Mouse (Mus musculus) kidney, embryonic 14.5 days (tissue): ENCODE measurements around the gene Gm26602. TPM values are rescaled to one million over a fixed set of nuclear protein-coding genes. Genes with fewer than 3 reads are reported as not detected.

Experiments
- ATAC-seq: fragments of 200-750 bp; cut with Nextera tagmentation; 2 replicates; pipeline ENCODE4 v1.8.0; 2017; ENCODE audit warnings: moderate number of reproducible peaks, mild to moderate bottlenecking, moderate TSS enrichment, moderate library complexity; ENCODE audit not compliant: low FRiP score, low TSS enrichment
- H3K27ac ChIP-seq: fragments of 300-500 bp; sonication (generic); 2 replicates; pipeline ENCODE4 v1.5.1; 2014; ENCODE audit warnings: low read depth, mild to moderate bottlenecking, low read length, moderate library complexity, mixed read lengths
- H3K27me3 ChIP-seq: fragments of 300-500 bp; sonication (generic); 2 replicates; pipeline ENCODE4 v1.6.1; 2014; ENCODE audit warnings: mild to moderate bottlenecking, low read length; ENCODE audit not compliant: control insufficient read depth, insufficient read depth
- H3K36me3 ChIP-seq: fragments of 300-500 bp; sonication (generic); 2 replicates; pipeline ENCODE4 v1.6.1; 2014; ENCODE audit warnings: low read length, mixed read lengths; ENCODE audit not compliant: control insufficient read depth, insufficient read depth
- H3K4me1 ChIP-seq: fragments of 300-500 bp; sonication (generic); 2 replicates; pipeline ENCODE4 v1.6.1; 2014; ENCODE audit warnings: low read length, mixed read lengths; ENCODE audit not compliant: control insufficient read depth, insufficient read depth
- H3K4me2 ChIP-seq: fragments of 300-500 bp; sonication (generic); replicated peaks from 2 replicates; pipeline ENCODE4 v1.6.1; 2014; ENCODE audit warnings: low read depth, mild to moderate bottlenecking, low read length
- H3K4me3 ChIP-seq: fragments of 300-500 bp; sonication (generic); 2 replicates; pipeline ENCODE4 v1.5.1; 2014; ENCODE audit warnings: mild to moderate bottlenecking, low read length
- H3K9ac ChIP-seq: fragments of 300-500 bp; sonication (generic); 2 replicates; pipeline ENCODE4 v1.6.1; 2014; ENCODE audit warnings: low read depth, mild to moderate bottlenecking, low read length, moderate library complexity
- H3K9me3 ChIP-seq: fragments of 300-500 bp; sonication (generic); 2 replicates; pipeline ENCODE4 v1.6.1; 2016; ENCODE audit warnings: low read length; ENCODE audit not compliant: control insufficient read depth
- WGBS: fragments of 180-500 bp; shearing (Covaris S2); extraction: QIAGEN DNeasy Blood & Tissue Kit; methylation state at CpG from one replicate; pipeline ENCODE4 v1.1.7; 2014; 5-methylcytosine and 5-hydroxymethylcytosine counted together
- polyA plus RNA-seq: library from polyadenylated mRNA; unstranded; fragments of >200 nt; fragmentation: Nextera tagmentation; extraction: Ambion mirVana; gene quantifications from 2 replicates; pipeline ENCODE4 v1.2.1, GENCODE M21; 2014

Gm26602 gene
- 4.6 and 10.8 TPM in 2 replicates for polyA plus RNA-seq

DNA sequence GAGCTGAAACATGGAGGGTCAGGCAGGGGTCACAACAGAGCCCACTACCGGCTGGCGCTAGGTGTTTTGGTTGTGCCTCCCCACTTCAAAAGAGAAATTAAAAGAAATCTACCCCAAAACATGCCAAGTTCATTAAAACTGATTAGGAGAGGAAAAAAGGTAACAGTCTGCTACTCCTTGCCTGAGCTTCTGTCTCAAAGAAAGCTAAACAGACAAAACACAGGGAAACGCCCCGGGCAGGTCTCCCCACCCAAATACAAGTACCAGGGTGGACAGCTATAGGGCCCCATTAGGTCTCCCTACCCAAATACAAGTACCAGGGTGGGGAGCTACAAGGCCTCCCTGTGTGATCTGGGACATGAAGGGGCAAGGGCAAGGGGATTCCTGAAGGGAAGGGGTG, at the start of gene Gm26602:
Gene Gm26602, plus strand, starts transcription at position 301 of the 400 bp plus-strand sequence.
- 92% methylated on average over 4 of the region's 4 CpGs for WGBS
- H3K27ac ChIP-seq = peak within 1 kb of the TSS; percentile 6; the same call in 1 of the 2 replicates
- no peak within 1 kb of the TSS for H3K4me2 ChIP-seq

DNA sequence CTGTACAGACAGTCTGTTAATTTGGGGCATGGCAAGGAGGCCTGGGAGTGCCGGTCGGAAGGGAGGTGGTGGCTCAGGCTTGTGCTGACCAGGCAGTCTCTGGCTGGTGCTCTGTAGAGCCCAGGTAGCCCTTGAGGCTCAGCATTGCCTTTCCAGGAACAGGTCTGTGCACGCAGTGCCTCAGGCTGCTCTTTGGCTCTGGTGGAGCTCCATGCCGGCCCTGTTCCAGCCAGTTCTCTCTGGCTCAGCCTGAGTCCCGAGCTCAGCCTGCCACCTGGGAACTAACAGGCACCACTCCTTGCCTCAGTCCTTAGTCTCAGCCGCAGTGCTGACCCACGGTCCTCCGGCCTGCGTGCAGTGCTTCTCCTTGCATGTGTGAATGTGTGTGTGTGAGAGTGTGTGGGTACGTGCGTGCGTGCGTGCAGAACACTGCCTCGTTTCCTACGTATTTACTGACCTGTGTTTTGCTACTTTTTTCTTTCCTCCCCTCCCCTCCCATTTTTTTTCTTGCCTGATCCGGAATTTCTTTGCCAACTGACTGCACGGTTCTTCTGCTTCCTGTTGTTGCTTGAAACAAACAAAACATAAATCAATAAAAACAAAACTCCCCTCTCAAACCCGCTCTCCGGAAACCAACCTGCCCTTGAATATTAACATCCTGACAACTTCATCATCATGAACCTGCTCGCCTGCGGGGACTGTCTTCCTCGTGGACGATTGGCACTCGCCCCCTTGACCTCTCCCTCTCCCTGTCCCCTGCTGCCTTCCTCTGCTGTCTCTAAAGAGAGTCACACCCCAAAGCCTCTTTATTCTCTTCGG, 49.2 kb upstream of the Gm26602 start:
- WGBS = 66% methylated on average over 25 of the region's 25 CpGs
- peaks cover 38% of the 10 kb centered on the region for H3K4me1 ChIP-seq
- no peak overlapping the region for H3K9ac ChIP-seq
- H3K4me3 ChIP-seq = no peak overlapping the region
- H3K27me3 ChIP-seq = no peaks in the 10 kb centered on the region
- H3K4me2 ChIP-seq = no peak overlapping the region
- no peaks in the 10 kb centered on the region for H3K9me3 ChIP-seq
- no peak for ATAC-seq
- H3K36me3 ChIP-seq = peaks cover 93% of the 10 kb centered on the region
- H3K27ac ChIP-seq = peak overlapping the region; percentile 24; the same call in 1 of the 2 replicates

More for the DNA sequence above, at the start of gene Gm26602:
- Histone ChIP-seq H3K4me3 (no peak within 1 kb of the TSS), H3K27me3 (no peaks in the 10 kb centered on the region), H3K9ac (no peak within 1 kb of the TSS), H3K36me3 (peaks cover 36% of the 10 kb centered on the region), H3K4me1 (0 out of 2 replicates have a peak, but pooled peaks cover 5% of the 10 kb centered on the region), H3K9me3 (no peaks in the 10 kb centered on the region)
- ATAC-seq = no peak

DNA sequence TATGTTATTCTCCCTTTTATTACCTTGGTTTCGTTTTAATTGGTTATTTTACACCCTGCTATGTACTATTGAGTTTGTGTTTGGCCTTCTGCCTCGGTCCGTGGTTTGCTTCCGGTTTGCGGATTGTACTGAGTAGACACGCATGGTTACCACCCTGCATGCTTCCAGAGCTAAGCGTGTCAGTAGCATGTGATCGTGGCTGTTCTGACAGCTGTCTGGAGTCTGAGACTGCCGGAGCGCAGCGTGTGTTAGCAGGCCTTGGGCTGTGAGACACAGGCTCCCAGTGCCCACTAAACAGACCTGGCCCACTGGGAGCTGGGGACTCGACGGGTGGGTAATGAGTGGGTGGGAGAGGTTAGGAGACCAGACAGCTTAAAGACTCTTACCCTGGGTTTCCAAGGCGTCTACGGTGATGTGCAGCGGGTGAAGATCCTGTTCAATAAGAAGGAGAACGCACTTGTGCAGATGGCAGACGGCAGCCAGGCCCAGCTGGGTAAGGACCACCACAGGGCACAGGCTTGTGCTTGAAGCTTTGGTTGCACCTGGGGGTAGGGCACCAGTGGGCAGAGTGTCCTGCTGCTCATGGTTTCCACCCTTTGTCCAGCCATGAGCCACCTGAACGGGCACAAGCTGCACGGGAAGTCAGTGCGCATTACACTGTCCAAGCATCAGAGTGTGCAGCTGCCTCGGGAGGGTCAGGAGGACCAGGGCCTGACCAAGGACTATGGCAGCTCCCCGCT, 48.4 kb upstream of the Gm26602 start:
- Histone ChIP-seq H3K4me1 (peaks cover 30% of the 10 kb centered on the region), H3K4me3 (no peak overlapping the region), H3K36me3 (peaks cover 92% of the 10 kb centered on the region), H3K27ac (no peak overlapping the region), H3K9ac (no peak overlapping the region), H3K4me2 (no peak overlapping the region), H3K9me3 (no peaks in the 10 kb centered on the region), H3K27me3 (no peaks in the 10 kb centered on the region)
- ATAC-seq = no peak
- WGBS = 82% methylated on average over 23 of the region's 23 CpGs

DNA sequence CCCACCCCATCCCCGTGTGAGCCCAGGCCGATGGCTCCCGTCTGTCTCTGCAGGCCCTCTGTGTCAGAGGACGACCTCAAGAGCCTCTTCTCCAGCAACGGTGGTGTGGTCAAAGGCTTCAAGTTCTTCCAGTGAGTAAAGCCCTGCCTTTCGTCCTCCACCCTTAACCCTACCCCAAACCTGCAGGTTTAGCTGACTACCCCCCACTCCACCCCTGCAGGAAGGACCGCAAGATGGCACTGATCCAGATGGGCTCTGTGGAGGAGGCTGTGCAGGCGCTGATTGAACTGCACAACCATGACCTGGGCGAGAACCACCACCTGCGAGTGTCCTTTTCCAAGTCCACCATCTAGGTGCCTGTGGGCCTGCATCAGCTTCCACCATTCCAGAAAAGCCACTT, 47.7 kb upstream of the Gm26602 start:
- no peak overlapping the region for H3K4me2 ChIP-seq
- ATAC-seq = no peak
- no peaks in the 10 kb centered on the region for H3K9me3 ChIP-seq
- no peak overlapping the region for H3K27ac ChIP-seq
- H3K9ac ChIP-seq = no peak overlapping the region
- WGBS = 60% methylated on average over 10 of the region's 10 CpGs
- peaks cover 23% of the 10 kb centered on the region for H3K4me1 ChIP-seq
- no peaks in the 10 kb centered on the region for H3K27me3 ChIP-seq
- no peak overlapping the region for H3K4me3 ChIP-seq
- peaks cover 90% of the 10 kb centered on the region for H3K36me3 ChIP-seq

DNA sequence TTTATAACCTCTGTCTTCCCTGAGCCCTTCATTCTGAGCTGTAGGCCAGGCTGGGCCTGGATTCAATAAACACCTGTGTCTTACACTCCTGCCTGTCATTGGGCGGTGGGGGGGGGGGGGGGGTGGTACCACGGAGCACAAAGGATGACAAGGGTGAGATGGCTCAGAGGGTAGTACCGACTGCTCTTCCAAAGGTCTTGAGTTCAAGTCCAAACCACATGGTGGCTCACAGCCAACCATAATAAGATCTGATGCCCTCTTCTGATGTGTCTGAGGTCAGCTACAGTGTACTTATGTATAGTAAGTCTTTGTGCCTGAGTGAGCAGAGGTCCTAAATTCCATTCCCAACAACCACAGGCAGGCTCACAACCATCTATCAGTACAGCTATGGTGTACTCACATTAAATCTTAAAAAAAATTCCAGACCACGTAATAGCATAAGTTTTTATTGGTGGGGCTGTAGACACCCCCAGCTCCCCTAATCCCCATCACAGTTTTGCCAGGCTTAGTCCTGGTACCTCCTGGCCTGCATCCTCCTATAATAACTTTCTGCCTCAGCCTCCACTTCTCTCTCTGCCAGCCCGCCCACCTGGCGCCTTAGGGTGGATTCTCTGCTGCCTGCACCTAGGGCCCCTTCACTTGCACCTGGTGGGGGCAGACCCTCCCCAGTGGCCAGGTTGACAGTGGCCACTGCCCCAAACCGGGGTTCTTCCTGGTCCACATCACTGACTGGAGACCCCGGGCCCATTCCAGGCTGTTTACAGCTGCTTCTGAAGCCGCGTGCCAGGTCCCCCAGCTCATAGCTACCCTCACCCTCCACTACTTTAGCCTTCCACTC, 46.1 kb upstream of the Gm26602 start:
- Histone ChIP-seq H3K9me3 (no peaks in the 10 kb centered on the region), H3K4me2 (no peak overlapping the region), H3K4me3 (no peak overlapping the region), H3K36me3 (peaks cover 73% of the 10 kb centered on the region), H3K27me3 (no peaks in the 10 kb centered on the region), H3K4me1 (peaks cover 15% of the 10 kb centered on the region; the same call in 1 of the 2 replicates), H3K27ac (no peak overlapping the region), H3K9ac (no peak overlapping the region)
- ATAC-seq = peak; percentile 13
- 54% methylated on average over 10 of the region's 10 CpGs for WGBS

DNA sequence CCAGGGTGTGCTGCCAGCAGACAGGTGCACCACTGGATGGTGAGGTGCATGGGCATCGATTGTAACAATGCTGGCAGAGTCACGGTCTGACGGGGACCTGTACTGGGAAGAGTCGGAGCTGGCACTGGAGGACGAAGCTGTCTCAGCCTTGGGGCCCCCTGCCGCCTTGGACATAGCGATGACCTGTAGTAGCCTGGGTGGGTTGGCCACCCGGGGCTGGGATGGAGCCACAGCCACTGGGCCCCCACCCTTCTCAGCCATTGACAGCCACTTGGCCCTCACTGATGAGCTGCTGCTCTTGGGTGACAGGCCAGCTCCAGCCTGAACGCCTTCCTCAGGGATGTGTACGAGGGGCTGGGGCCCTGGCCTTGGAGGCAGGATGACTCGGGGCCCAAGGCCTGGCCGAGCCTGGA, 45.5 kb upstream of the Gm26602 start:
- Histone ChIP-seq H3K4me1 (peaks cover 11% of the 10 kb centered on the region; the same call in 1 of the 2 replicates), H3K27ac (no peak overlapping the region), H3K9ac (no peak overlapping the region), H3K27me3 (no peaks in the 10 kb centered on the region), H3K4me3 (no peak overlapping the region), H3K4me2 (no peak overlapping the region), H3K9me3 (no peaks in the 10 kb centered on the region), H3K36me3 (peaks cover 70% of the 10 kb centered on the region)
- 67% methylated on average over 12 of the region's 12 CpGs for WGBS
- ATAC-seq = peak; percentile 29

DNA sequence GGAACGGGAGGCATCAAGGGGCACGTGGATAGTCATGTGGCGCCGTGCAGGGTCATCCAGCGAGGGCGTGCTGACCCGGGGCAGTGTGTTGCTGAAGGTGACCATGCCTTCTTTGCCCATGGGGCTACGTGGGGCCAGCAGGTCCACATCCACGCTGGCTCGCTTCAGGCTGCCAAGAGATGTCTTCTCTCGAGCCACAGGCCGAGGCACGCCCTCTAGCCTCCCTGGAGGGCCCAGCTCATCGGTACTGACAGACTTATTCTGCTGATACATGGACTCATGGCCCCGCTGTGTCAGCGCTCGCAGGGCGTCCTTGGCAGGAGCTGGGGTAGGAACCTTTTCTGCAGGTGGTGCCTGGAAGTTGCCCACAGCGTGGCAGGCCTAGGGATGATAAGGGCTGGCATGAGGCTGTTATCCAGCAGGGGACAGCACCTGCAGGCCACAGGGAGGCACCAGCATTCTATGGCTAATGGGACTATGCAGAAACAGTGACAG, 44.8 kb upstream of the Gm26602 start:
- Histone ChIP-seq H3K9ac (no peak overlapping the region), H3K4me3 (no peak overlapping the region), H3K27me3 (no peaks in the 10 kb centered on the region), H3K27ac (no peak overlapping the region), H3K4me1 (peaks cover 8% of the 10 kb centered on the region; the same call in 1 of the 2 replicates), H3K36me3 (peaks cover 68% of the 10 kb centered on the region), H3K4me2 (no peak overlapping the region), H3K9me3 (no peaks in the 10 kb centered on the region)
- 0 out of 2 replicates have a peak, but pooled peaks have one; percentile 4 for ATAC-seq
- WGBS = 72% methylated on average over 19 of the region's 19 CpGs

DNA sequence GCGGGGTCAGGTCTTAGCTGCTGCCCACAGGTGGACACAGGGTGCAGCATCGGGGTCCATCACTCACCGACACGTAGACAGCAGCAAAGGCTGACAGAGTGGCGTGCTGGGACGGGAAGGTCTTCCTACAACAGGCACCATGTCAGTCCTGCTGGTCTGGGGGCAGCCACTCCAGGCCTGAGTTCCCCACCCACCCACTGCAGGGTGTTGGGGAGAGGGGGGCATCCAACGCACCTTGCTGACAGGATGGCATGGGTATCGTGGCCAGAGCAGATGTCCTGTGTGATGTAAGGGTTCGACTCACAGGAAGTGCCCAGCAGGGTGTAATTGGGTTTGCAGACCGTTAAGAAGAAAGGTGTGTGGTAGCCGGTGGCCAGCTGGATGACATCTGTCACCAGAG, 44.1 kb upstream of the Gm26602 start:
- no peak overlapping the region for H3K4me2 ChIP-seq
- no peak overlapping the region for H3K4me3 ChIP-seq
- peaks cover under 1% of the 10 kb centered on the region; the same call in 1 of the 2 replicates for H3K4me1 ChIP-seq
- no peak for ATAC-seq
- no peaks in the 10 kb centered on the region for H3K9me3 ChIP-seq
- no peak overlapping the region for H3K27ac ChIP-seq
- no peaks in the 10 kb centered on the region for H3K27me3 ChIP-seq
- peaks cover 67% of the 10 kb centered on the region for H3K36me3 ChIP-seq
- no peak overlapping the region for H3K9ac ChIP-seq
- 68% methylated on average over 11 of the region's 11 CpGs for WGBS
